Mouse (Mus musculus): ENCODE measurements around the gene Acsm2.

Gene Acsm2

DNA sequence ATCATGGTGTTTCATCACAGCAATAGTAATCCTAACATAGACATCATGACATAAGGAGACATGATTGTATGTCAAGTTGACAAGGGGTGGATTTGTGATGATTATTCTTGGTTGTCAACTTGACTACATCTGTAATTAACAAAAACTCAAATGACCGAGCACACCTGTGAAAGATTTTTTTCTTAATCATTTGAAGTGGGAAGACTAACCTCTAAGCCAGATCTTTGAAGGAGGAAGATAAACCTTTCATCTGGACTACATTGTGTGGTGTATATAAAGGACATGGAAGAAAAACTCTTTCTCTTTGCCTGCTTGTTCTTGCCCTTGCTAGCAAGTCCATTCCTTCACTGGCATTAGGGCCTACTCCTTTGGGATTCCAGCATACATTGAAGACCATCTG lies at the start of gene Acsm2:
Gene Acsm2, plus strand, starts transcription at position 301 of the 400 bp plus-strand sequence.
- ChIA-PET POLR2A (interaction anchor here in 1 of 4 experiments (0.7 kb wide), 1 partner anchor 28 kb away, joined by 5 read pairs; no protein-coding TSS in a partner anchor), CTCF (interaction anchor here in 1 of 4 experiments (0.6 kb wide), 1 partner anchor 778 kb away, joined by 4 read pairs; no protein-coding TSS in a partner anchor)

DNA sequence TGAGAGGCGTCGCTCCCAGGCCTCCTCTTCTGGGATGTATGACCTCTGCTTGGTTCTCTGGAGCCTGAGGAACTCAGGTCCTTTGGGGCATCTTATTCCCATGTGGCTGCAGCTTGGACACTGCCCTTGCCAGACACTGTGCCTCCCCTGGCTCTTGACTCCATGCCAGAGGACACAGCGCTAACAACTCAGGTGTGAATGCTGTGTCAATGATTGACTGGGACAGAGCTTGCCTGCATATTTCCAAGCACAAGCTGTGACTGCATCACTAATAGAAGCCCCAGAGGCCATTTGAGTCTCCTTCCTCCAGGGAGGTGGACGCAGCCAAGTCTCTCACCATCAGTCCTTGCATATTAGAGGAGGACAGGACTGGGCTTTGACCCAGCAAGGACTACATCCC lies 43.0 kb upstream of the Acsm2 start:
- CTCF ChIA-PET: interaction anchor here in 3 of 4 experiments (0.7 to 4.8 kb wide), 4 partner anchors 491 to 1519 kb away, joined by 3 to 103 read pairs (median 6); no protein-coding TSS in a partner anchor
- POLR2A ChIA-PET: no interaction called here

DNA sequence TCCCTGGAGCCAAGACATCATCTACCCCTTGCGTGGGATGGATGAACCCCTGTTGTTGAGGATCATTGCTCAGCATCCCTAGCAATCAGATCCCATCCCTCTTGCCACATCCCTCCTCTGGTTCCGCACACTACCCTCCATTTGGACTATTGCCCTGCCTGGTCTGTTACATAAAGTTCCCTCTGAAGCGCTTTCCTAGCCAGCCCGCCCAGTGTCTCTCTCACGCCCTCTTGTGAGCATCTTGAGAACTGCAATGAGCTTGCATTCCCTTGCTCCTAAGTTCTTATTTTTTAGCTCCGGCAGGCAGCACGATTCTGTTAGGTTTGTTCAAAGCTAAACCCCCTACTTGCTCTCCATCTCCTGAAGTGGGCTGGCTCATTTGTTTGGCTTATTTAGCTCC lies 41.1 kb upstream of the Acsm2 start:
- ChIA-PET CTCF (interaction anchor here (0.5 to 4.8 kb wide), 63 partner anchors 9 to 772 kb away, joined by 3 to 103 read pairs (median 4); partner anchors contain the start of genes Gpr139 (in 2 of the 4) and Pdilt (in 1 of the 4)), POLR2A (interaction anchor here in 1 of 4 experiments (0.7 kb wide), 1 partner anchor 502 kb away, joined by 4 read pairs; no protein-coding TSS in a partner anchor)

DNA sequence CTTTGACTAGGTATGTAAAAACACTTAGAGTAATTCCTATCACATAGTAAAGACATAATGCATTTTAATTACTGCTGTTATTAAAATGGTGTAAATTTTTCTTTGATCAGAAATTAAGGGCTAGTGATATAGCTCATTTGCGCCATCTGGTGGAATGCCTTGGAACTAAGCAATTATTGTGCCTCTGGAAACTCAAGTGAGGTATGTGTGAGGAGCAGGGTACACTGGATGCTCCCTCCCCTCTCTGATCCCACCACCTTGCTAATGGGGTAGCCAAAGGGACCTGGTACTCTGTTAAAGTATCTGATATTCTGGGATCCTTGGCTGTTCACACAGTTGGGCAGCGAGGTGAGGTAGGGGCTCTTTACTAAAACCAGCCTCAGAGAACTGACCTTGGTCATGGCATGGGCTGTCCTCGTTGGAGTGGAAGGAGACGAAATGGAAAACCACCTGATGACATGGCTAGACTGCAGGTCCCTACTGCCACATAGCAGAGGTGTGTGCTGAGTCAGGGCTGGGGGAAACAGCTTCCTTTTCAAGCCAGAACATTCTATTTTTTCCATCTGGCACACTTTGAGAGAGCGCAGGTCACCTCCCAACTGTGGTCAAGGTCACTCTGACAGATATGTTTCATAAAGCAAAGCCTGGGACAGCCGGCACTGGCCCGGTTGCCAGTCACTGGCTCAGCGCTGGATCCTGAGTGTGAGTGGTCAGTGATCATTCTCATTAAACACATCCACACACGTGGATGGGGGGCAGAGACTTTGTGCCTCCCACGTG lies 38.5 kb upstream of the Acsm2 start:
- ChIA-PET CTCF (interaction anchor here (0.6 to 4.8 kb wide), 19 partner anchors 88 to 661 kb away, joined by 3 to 103 read pairs (median 4); no protein-coding TSS in a partner anchor), POLR2A (interaction anchor here in 1 of 4 experiments (1.0 kb wide), 1 partner anchor 492 kb away, joined by 3 read pairs; no protein-coding TSS in a partner anchor)

DNA sequence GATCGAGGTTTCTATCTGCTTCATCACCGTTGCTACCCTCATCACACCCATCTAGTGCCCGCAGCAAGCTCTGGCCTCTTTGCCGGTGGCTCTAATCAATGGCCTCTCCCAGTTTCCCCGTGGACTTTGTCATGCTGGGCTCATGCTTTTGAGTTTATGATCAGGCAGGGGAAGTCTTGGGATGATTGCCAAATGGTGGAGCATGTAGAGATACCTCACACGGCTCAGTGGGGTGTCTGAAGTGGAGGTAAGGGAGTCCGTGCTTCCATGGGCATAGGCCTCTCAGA lies 37.9 kb upstream of the Acsm2 start:
- ChIA-PET CTCF (interaction anchor here in 1 of 4 experiments (1.0 to 3.2 kb wide), 2 partner anchors 9 to 492 kb away, joined by 3 to 24 read pairs; no protein-coding TSS in a partner anchor), POLR2A (no interaction called here)

DNA sequence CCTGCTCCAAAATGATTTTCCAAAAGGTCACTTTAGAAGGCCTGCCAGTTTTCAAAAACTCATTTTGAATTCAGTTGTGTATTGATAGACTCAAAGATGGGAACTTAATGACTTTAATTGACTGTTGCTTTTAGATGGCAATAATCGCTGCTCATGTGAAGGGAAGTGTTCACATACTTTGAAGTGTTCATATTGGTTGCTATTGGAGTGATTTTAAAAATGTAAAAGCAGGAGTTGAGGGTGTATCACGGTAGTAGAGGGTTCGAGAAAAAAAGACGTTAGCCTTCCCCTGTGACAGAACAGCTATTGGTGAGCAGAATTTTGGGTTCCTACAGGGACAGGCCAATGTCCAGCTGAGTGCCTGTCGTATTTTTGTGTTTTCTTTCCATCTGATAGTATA lies 35.0 kb upstream of the Acsm2 start, which contains the start of gene Acsm5:
Gene Acsm5, plus strand, starts transcription at position 301 of the 400 bp plus-strand sequence.
- ChIA-PET POLR2A (no interaction called here), CTCF (interaction anchor here (0.6 to 1.5 kb wide), 5 partner anchors 154 to 508 kb away, joined by 3 to 13 read pairs (median 4); no protein-coding TSS in a partner anchor)

DNA sequence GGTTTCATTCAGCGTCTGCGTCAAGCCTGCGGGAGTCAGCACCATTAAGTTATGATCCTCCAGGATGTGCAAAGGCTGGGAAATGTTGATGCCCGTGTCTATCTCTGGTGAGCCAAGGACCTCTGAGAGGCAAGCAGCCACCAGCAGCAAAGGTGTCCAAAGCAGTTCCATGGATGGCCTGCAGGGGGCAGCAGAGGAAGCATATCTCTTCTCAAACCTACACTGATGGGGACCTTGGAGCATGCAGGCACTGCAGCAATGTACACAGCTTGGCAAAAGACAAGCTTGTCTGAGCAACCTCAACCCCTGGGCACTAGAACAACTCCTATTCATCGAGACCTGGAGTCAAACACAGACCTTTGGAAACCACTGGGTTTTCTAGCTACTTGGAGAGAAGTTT lies 34.5 kb upstream of the Acsm2 start:
- POLR2A ChIA-PET: no interaction called here
- CTCF ChIA-PET: interaction anchor here (0.6 to 1.5 kb wide), 8 partner anchors 18 to 524 kb away, joined by 3 to 13 read pairs (median 4); no protein-coding TSS in a partner anchor

DNA sequence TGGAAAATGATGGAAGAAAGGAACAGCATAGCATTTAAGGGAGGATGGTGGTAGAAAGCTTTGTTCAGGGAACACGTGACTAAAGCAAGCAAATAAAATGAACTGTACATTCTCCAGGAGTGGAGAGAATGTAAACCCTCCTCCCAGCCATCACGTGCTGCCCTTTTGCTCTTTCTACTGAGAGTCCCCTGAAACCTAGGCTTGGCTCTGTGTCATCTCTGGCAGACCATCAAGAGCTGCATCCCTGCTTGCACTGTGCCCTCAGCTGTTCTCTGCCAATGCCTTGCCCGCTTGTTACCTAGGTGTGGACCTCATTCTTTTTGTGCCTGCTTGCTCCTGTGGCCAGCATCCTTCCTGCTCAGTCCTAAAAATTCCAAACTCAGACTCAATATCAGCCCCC lies 32.3 kb upstream of the Acsm2 start:
- ChIA-PET POLR2A (no interaction called here), CTCF (interaction anchor here in 2 of 4 experiments (0.6 to 1.9 kb wide), 2 partner anchors 9 to 149 kb away, joined by 3 to 6 read pairs; no protein-coding TSS in a partner anchor)

DNA sequence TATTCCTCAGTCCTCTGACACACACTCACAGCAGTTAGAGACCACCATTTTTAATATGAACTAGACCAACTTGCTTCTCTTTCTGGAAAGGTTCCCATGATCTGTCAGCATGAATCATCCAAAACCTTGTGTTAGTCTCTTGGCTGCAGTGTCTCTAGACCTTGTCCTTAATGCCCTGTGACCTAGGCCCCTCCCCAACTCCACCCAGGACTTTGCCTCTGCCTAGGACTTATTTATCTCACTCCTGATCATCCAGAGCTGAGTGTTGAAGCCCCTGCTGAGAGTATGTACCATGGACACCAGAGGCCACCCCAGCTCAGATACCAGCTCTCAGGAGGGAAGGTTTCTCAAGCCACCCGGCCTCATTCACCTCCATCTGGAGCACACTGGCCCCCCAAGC lies 31.8 kb upstream of the Acsm2 start:
- POLR2A ChIA-PET: no interaction called here
- CTCF ChIA-PET: interaction anchor here in 1 of 4 experiments (1.9 kb wide), 1 partner anchor 9 kb away, joined by 6 read pairs; no protein-coding TSS in a partner anchor

DNA sequence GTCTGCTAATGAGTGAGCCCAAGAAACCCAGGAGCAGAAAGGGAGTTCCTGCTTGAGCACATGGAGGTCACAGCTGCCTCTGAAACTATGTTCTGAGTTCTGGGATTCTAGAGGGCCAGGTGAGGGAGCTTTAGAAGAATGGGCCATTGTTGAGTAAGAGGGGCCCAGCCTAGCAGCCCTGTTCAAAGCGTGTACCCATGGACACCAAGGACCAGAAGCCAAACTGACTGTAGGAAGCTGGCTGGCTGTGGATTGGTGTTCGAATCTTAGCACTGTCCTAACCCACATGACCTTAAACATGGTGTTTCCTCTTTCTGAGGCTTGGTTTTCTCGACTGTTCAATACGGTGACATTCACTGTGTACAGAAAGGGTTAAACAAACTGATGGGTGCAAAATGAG lies 30.8 kb upstream of the Acsm2 start, which contains the start of gene Pdilt:
Gene Pdilt, minus strand, starts transcription at position 101 of the 400 bp plus-strand sequence.
- CTCF ChIA-PET: interaction anchor here (0.6 to 1.1 kb wide), 4 partner anchors 10 to 54 kb away, joined by 3 to 4 read pairs (median 3); no protein-coding TSS in a partner anchor
- POLR2A ChIA-PET: no interaction called here

DNA sequence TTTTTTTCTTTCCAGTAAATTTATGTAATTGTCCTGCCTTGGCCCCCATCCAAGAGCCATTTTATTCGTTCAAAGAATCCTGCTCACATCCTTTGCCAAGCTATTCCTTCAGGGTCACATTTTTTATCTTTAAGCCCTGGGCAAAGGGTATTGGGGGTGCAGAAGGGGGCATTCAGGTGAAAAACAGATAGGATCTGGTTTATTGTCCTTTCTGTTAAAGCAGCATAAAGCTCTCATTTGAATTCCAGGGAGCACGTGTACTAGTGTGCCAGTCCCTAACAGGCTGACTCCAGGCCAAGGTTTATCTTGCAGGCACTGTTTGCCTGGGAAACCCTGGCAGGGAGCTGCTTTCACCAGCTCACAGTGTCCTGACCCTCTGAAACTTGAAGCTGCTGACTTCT lies 28.3 kb upstream of the Acsm2 start:
- ChIA-PET CTCF (interaction anchor here in 2 of 4 experiments (0.8 to 1.4 kb wide), 3 partner anchors 9 to 13 kb away, joined by 3 to 4 read pairs (median 4); no protein-coding TSS in a partner anchor), POLR2A (no interaction called here)

DNA sequence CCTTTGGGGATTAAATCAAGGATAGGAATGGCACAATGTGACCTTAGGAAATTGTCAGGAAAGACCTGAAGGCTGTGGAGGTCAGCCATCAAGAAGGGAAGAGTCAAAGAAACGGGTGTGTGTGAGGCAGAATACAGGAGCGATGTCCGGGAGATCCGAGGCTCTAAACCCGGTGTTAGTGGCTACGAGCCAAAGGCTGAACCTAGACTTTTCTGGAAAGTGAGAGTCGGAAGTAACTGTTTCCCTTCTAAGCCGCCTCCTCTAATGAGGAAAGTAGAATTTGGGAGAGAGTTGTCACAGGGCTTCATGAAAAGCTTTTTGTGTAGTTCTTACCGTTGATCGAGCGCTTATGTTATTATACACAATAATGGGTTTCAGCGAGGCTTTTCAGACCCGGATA lies 27.7 kb upstream of the Acsm2 start:
- POLR2A ChIA-PET: no interaction called here
- CTCF ChIA-PET: interaction anchor here in 2 of 4 experiments (0.5 to 1.4 kb wide), 2 partner anchors 13 to 1078 kb away, joined by 4 to 14 read pairs; no protein-coding TSS in a partner anchor

DNA sequence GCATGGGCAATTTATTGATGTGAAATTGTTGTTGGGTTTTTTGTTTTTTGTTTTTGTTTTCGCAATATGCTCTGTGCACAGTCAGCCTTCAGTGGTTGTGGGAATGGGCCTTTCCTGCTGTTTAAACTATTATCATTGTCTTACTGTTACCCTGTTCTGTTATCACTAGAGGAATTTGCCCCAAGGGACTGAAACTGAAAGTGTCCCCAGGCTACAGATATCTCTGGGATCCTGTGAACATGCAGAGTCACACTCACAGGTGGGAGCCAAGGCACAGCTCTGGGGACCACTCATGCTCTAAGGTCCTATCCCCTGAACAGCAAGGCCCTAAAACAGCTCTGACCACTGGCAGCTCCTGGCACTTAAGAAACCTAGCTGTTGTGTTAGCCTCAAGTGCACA lies 27.0 kb upstream of the Acsm2 start:
- CTCF ChIA-PET: no interaction called here
- POLR2A ChIA-PET: no interaction called here

DNA sequence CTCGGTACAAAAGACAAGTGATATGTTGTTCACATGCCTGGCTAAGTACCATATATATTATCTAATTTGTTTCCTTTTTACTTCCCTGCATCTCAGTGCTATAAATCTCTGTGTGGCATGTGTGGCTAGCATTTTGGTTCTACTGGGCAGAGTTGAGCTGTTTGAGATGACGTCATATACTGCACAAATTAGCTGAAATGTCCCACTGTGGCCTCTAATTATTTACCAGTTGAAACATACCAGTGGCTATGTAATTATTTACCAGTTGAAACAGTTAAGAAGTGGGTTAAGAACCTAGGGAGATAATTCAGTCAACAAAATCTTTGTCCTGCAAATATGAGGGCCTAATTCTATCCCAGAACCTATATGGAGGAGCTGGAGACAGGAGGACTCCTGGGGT lies 26.6 kb upstream of the Acsm2 start:
- ChIA-PET CTCF (no interaction called here), POLR2A (no interaction called here)

DNA sequence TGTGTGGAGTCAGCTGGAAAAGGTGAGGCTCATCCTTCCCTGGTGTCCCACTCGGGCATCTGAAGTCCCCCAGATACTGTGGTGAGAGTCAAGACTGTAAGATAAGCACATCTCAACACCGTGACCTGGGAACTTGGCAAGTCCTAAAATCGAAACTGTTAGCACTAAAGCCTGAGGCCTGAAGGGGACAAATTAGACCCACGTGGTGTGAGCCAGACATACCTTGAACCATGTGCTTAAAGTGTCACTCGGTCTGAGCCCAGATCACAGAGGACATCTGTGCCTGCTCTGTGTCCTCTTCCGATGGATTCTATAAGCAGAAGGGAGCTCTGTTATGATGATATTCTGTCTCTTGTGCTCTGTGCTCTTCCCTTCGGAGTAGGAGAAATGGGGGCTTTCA lies 25.5 kb upstream of the Acsm2 start:
- ChIA-PET CTCF (interaction anchor here in 1 of 4 experiments (0.6 kb wide), 1 partner anchor 516 kb away, joined by 4 read pairs; no protein-coding TSS in a partner anchor), POLR2A (no interaction called here)

DNA sequence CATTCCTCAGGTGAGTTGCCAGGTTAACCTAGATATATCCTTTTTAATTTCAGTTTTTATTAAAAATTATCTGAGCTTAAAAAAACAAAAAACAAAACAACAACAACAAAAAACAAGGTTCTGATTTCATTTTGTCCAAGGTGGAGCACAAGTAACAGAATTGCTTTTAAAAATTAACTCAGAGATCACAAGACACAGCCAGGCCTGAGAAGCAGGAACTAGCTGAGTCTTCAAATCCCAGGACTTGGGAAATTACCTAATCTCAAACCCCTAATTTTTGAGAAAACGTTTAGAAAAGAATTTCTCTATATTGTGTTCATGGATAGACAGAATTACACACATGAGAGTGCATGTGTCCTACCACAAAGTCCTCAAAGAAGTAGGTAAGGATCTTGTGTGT lies 21.2 kb upstream of the Acsm2 start:
- POLR2A ChIA-PET: no interaction called here
- CTCF ChIA-PET: interaction anchor here in 1 of 4 experiments (1.0 kb wide), 1 partner anchor 20 kb away, joined by 3 read pairs; no protein-coding TSS in a partner anchor

DNA sequence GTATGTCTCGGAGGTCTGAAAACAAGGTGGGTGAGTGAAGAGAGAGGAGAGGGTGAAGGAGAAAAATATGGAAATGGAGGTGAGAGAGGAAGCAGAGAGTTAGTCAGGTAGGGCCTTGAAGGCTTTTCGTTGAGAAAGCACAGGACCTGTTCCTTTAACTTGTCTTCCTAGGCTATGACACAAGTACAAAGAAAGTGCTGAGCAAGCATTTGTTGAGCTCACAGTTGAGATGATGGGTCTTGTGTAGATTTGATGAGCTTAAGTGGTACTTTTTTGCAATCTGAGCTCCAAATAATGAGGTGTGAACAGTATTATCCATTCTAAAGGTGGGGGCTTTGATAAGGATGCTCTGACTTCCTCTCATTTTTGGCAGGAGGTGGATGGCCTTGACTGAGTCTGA lies 19.8 kb upstream of the Acsm2 start:
- CTCF ChIA-PET: interaction anchor here in 1 of 4 experiments (0.6 kb wide), 1 partner anchor 152 kb away, joined by 4 read pairs; no protein-coding TSS in a partner anchor
- POLR2A ChIA-PET: no interaction called here

DNA sequence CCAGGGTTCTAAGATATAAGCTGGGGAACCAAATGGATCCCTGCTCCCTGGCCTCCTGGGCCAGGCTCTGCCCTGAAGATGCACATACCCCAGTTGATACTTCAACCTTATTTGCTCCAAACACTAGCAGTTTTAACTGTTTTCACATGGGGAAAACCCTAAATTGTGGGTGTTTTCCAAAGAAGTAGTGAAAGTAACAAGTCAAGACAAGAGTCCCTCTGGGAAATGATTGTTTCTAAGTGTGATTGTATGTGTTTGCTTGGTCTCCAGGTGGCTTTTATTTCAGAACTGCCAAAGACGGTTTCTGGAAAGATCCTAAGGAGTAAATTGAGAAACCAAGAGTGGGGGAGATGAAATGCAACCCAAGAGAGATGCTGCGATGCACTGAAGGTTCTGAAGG lies 11.7 kb upstream of the Acsm2 start:
- ChIA-PET CTCF (interaction anchor here in 1 of 4 experiments (1.3 kb wide), 1 partner anchor 29 kb away, joined by 3 read pairs; no protein-coding TSS in a partner anchor), POLR2A (no interaction called here)

DNA sequence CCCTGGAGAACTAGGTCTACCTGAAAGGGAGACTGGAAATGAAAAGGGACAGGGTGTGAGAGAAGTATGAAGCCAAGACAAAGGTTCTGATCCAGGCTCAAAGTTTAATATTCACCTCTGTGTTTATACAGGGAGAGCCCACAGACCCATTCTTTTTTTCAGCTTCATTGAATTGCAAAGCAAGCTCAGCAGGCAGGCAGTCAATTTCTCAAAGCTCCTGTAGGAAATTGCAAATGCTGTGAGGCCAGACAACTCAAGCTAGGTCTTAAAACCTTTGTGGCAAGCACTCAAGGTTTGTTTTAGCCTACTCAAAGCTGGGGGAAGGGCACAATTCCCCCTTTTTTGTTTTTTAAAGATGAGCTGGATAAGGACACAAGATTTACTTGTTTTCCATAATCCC lies 8.6 kb upstream of the Acsm2 start:
- ChIA-PET CTCF (no interaction called here), POLR2A (no interaction called here)

All from embryonic stem cell, embryonic (primary cell).